9 mouse cellular contexts compared by ENCODE assay signal in the genomic region with DNA sequence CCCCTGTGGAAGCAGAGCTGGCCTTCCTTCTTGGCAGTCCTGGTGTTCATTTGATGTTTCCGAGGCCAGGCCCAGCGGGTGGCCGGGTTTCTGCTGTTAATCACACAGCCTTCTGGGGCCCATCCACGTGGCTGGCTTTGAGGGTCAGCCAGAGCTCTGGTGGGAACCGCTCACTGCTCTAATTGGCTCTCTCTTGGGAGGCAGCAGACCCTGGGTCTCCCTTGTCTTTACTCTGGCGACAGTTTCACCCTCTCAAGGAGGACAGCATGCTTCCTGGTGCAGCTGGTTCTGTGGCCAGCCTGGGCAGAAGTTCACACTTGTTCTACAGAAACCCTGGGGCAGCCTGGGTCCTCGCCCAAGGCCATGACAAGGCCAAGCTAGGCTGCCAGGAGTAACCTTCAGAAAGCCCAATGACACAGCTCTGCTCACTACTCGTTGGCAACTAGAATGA. TPM values are rescaled to one million over a fixed set of nuclear protein-coding genes. Genes with fewer than 3 reads are reported as not detected.
A peak's percentile ranks its signal among the peaks of the same experiment; 100 is the strongest.
DNase-seq lines count a peak whose midpoint lies in the region; ATAC-seq lines count a peak whose summit lies in the region.
"Had no signal": no experiment of that assay in that cellular context is flagged by ENCODE, and none has a peak within 500 bp of the region (broad histone marks: within the 10 kb centered on the region; RNA-seq: fewer than 3 reads in every experiment).

No protein-coding gene starts in this region.

- DNase-seq in cerebellum, adult 18-20 months = peak; percentile 20 to 29
- no peak for DNase-seq in cerebellum, adult 9-10 months
- peak; percentile 37 for DNase-seq in ovary, postnatal 36 days (ENCODE audit: low spot score)
- no peak for DNase-seq in ovary, postnatal 14 days (ENCODE audit: low spot score)
- peak; percentile 66 to 75 for DNase-seq in left cerebral cortex, postnatal 14 days (ENCODE audit: low spot score in 2 of 2)
- DNase-seq in lung, adult 18-20 months = no peak
- DNase-seq: kidney, postnatal 25 days had no signal

- no peak for ATAC-seq in granulocyte monocyte progenitor cell, adult 5-6 weeks (replicated peaks; ENCODE audit: poor library complexity, severe bottlenecking)
- ATAC-seq in megakaryocyte progenitor cell, adult 5-6 weeks (replicated peaks; ENCODE audit: poor library complexity) = no peak

- intact Hi-C loops in left cerebral cortex, postnatal 14 days (cut with DNase I) = no loop called here

RNA-seq across cellular contexts. Expression of gene Elp6, which starts 27.5 kb away (rescaled TPM):
- 10 to 100 TPM; 12.1 to 14.3 TPM for total RNA-seq in left cerebral cortex, postnatal 14 days (2021)
- total RNA-seq in granulocyte monocyte progenitor cell, adult 5-6 weeks (2014; fragmentation: Nextera tagmentation) = 7.6 and 11.0 TPM in 2 replicates
- total RNA-seq in granulocyte monocyte progenitor cell, adult 5-6 weeks (2017) = 7.9 and 8.4 TPM in 2 replicates
- total RNA-seq in megakaryocyte progenitor cell, adult 5-6 weeks (2015) = 9.9 and 12.1 TPM in 2 replicates
- 9.3 and 9.4 TPM in 2 replicates for total RNA-seq in megakaryocyte progenitor cell, adult 5-6 weeks (2017)

RNA-seq across cellular contexts. Expression of gene Cspg5, which starts 33.9 kb away (rescaled TPM):
- total RNA-seq in left cerebral cortex, postnatal 14 days (2021) = 100 to 1,000 TPM; 423 to 475 TPM
- total RNA-seq in granulocyte monocyte progenitor cell, adult 5-6 weeks (2014; fragmentation: Nextera tagmentation) = not detected in 2 replicates
- total RNA-seq in granulocyte monocyte progenitor cell, adult 5-6 weeks (2017) = 0.30 TPM in 1 of 2 replicates, not detected in the other
- 0.05 and 0.07 TPM in 2 replicates for total RNA-seq in megakaryocyte progenitor cell, adult 5-6 weeks (2015)
- 0.03 and 0.75 TPM in 2 replicates for total RNA-seq in megakaryocyte progenitor cell, adult 5-6 weeks (2017)

RNA-seq across cellular contexts. Expression of gene Scap, which starts 55.6 kb away (rescaled TPM):
- 100 to 1,000 TPM in 1 of 2 experiments, 10 to 100 TPM in 1; 92.2 to 114 TPM for total RNA-seq in left cerebral cortex, postnatal 14 days (2021)
- 31.4 and 56.3 TPM in 2 replicates for total RNA-seq in granulocyte monocyte progenitor cell, adult 5-6 weeks (2014; fragmentation: Nextera tagmentation)
- total RNA-seq in granulocyte monocyte progenitor cell, adult 5-6 weeks (2017) = 24.1 and 43.1 TPM in 2 replicates
- 26.1 and 33.6 TPM in 2 replicates for total RNA-seq in megakaryocyte progenitor cell, adult 5-6 weeks (2015)
- total RNA-seq in megakaryocyte progenitor cell, adult 5-6 weeks (2017) = 22.1 and 29.4 TPM in 2 replicates

Comparison
In these comparisons a context has a peak if more than half of its experiments do, and no peak if none do; other contexts are left out.
1. DNase-seq: peak in cerebellum, adult 18-20 months (2 of 2), ovary, postnatal 36 days (single experiment) and left cerebral cortex, postnatal 14 days (2 of 2); none in cerebellum, adult 9-10 months (single experiment), ovary, postnatal 14 days (single experiment) and lung, adult 18-20 months (0 of 2).
2. RNA of gene Cspg5, which starts 33.9 kb away (total RNA-seq): 423 to 475 TPM in left cerebral cortex, postnatal 14 days; 0.03 to 0.75 TPM in megakaryocyte progenitor cell, adult 5-6 weeks and 0.30 TPM in granulocyte monocyte progenitor cell, adult 5-6 weeks; every median in the first group is over 100 times any median in the second.